Mouse (Mus musculus) kidney, adult 2 months (tissue): ENCODE results near the gene Ptprn2.

Source experiments
- CTCF ChIP-seq: fragments of 200-500 bp; conservative IDR thresholded peaks from 2 replicates; pipeline ENCODE4 v1.5.1; 2011; ENCODE audit warnings: low read depth, mild to moderate bottlenecking, control low read depth, low read length, moderate library complexity, mixed read lengths; ENCODE audit not compliant: insufficient read depth, insufficient read length
- POLR2A ChIP-seq: fragments of 200-500 bp; IDR thresholded peaks from one replicate; pipeline ENCODE4 v1.6.1; 2011; ENCODE audit warnings: low read depth, low read length, control low read depth

GRCm38 (mm10) chr12:116689832-116690231 lies 204.3 kb downstream of the Ptprn2 start:
- TF ChIP-seq CTCF (no peak), POLR2A (no peak)
